Mouse (Mus musculus) limb, embryonic 12.5 days (tissue): ENCODE results near the gene Cwc22. TPM values are rescaled to one million over a fixed set of nuclear protein-coding genes. Genes with fewer than 3 reads are reported as not detected.
"Not testable (repeated sequence)": the region's sequence is repeated elsewhere in the genome, so short reads cannot be mapped to it uniquely, and the experiment has no call there.

Experiments used
- ATAC-seq: fragments of 200-750 bp; cut with Nextera tagmentation; 2 replicates; pipeline ENCODE4 v1.8.0; 2017; ENCODE audit warnings: low read depth, moderate TSS enrichment; ENCODE audit not compliant: insufficient number of reproducible peaks, insufficient read depth, low FRiP score, low TSS enrichment
- H3K27ac ChIP-seq: fragments of 300-500 bp; sonication (generic); 2 replicates; pipeline ENCODE4 v1.5.1; 2016; ENCODE audit warnings: mild to moderate bottlenecking, moderate library complexity
- H3K27me3 ChIP-seq: fragments of 300-500 bp; sonication (generic); 2 replicates; pipeline ENCODE4 v1.6.1; 2016; ENCODE audit warnings: mild to moderate bottlenecking, moderate library complexity
- H3K36me3 ChIP-seq: fragments of 300-500 bp; sonication (generic); 2 replicates; pipeline ENCODE4 v1.6.1; 2016; ENCODE audit warnings: mild to moderate bottlenecking, moderate library complexity
- H3K4me1 ChIP-seq: fragments of 300-500 bp; sonication (generic); replicated peaks from 2 replicates; pipeline ENCODE4 v1.6.1; 2016
- H3K4me2 ChIP-seq: fragments of 300-500 bp; sonication (generic); 2 replicates; pipeline ENCODE4 v1.6.1; 2016; ENCODE audit warnings: mild to moderate bottlenecking, moderate library complexity
- H3K4me3 ChIP-seq: fragments of 300-500 bp; sonication (generic); replicated peaks from 2 replicates; pipeline ENCODE4 v1.5.1; 2016; ENCODE audit warnings: mild to moderate bottlenecking
- H3K9ac ChIP-seq: fragments of 300-500 bp; sonication (generic); replicated peaks from 2 replicates; pipeline ENCODE4 v1.6.1; 2016; ENCODE audit warnings: mild to moderate bottlenecking, moderate library complexity
- H3K9me3 ChIP-seq: fragments of 300-500 bp; sonication (generic); 2 replicates; pipeline ENCODE4 v1.6.1; 2016; ENCODE audit warnings: mild to moderate bottlenecking, moderate library complexity
- WGBS: fragments of 180-500 bp; shearing (Covaris S2); methylation state at CpG from one replicate; pipeline ENCODE4 v1.1.7; 2016; 5-methylcytosine and 5-hydroxymethylcytosine counted together
- polyA plus RNA-seq: library from polyadenylated mRNA; unstranded; fragments of >200 nt; fragmentation: Nextera tagmentation; extraction: Ambion mirVana; gene quantifications from 2 replicates; pipeline ENCODE4 v1.2.1, GENCODE M21; 2016

Cwc22 gene
- polyA plus RNA-seq, 1 experiment from 2014 or later, result 37.2 TPM

- Histone ChIP-seq H3K27ac (no peak overlapping the region), H3K36me3 (peaks cover 82% of the 10 kb centered on the region), H3K9me3 (no peaks in the 10 kb centered on the region), H3K4me1 (no peaks in the 10 kb centered on the region), H3K9ac (no peak overlapping the region), H3K4me3 (no peak overlapping the region), H3K4me2 (no peak overlapping the region), H3K27me3 (no peaks in the 10 kb centered on the region)
- WGBS, result 88% methylated on average over 5 of the region's 5 CpGs
- ATAC-seq, result no peak
Observed at GRCm38 (mm10) chr2:77897988-77898387, 48.2 kb downstream of the Cwc22 start.

- Histone ChIP-seq H3K4me3 (no peak overlapping the region), H3K4me2 (no peak overlapping the region), H3K27me3 (no peaks in the 10 kb centered on the region), H3K9me3 (no peaks in the 10 kb centered on the region), H3K36me3 (peaks cover 82% of the 10 kb centered on the region), H3K9ac (no peak overlapping the region), H3K27ac (no peak overlapping the region), H3K4me1 (no peaks in the 10 kb centered on the region)
- WGBS, result 89% methylated on average over 3 of the region's 3 CpGs
- no peak for ATAC-seq
Observed at GRCm38 (mm10) chr2:77897558-77897899, 48.6 kb downstream of the Cwc22 start.

- Histone ChIP-seq H3K9me3 (no peaks in the 10 kb centered on the region), H3K27ac (no peak overlapping the region), H3K4me3 (no peak overlapping the region), H3K9ac (no peak overlapping the region), H3K27me3 (no peaks in the 10 kb centered on the region), H3K4me1 (no peaks in the 10 kb centered on the region), H3K36me3 (peaks cover 79% of the 10 kb centered on the region), H3K4me2 (no peak overlapping the region)
- 97% methylated on average over 12 of the region's 12 CpGs for whole genome bisulfite sequencing
- no peak for ATAC-seq
Observed at GRCm38 (mm10) chr2:77896843-77897557, 49.2 kb downstream of the Cwc22 start.

GRCm38 (mm10) chr2:77895906-77896570 lies 50.1 kb downstream of the Cwc22 start:
- not testable (repeated sequence) for H3K9ac ChIP-seq, H3K27me3 ChIP-seq, H3K4me3 ChIP-seq, H3K27ac ChIP-seq, H3K9me3 ChIP-seq, ATAC-seq, H3K4me2 ChIP-seq, H3K4me1 ChIP-seq
- WGBS, result 91% methylated on average over 16 of the region's 16 CpGs
- peaks cover 69% of the 10 kb centered on the region for H3K36me3 ChIP-seq

GRCm38 (mm10) chr2:77894896-77895295 lies 51.3 kb downstream of the Cwc22 start:
- H3K4me2 ChIP-seq, result no peak overlapping the region
- no peaks in the 10 kb centered on the region for H3K9me3 ChIP-seq
- no peak overlapping the region for H3K27ac ChIP-seq
- H3K36me3 ChIP-seq, result peaks cover 65% of the 10 kb centered on the region
- WGBS, result 92% methylated on average over 8 of the region's 8 CpGs
- ATAC-seq, result no peak
- H3K9ac ChIP-seq, result no peak overlapping the region
- no peaks in the 10 kb centered on the region for H3K27me3 ChIP-seq
- H3K4me3 ChIP-seq, result no peak overlapping the region
- no peaks in the 10 kb centered on the region for H3K4me1 ChIP-seq

- H3K36me3 ChIP-seq, result peaks cover 51% of the 10 kb centered on the region
Observed at GRCm38 (mm10) chr2:77893505-77893904, 52.7 kb downstream of the Cwc22 start.

GRCm38 (mm10) chr2:77892573-77892972 lies 53.6 kb downstream of the Cwc22 start:
- Histone ChIP-seq H3K4me3 (no peak overlapping the region), H3K4me2 (no peak overlapping the region), H3K9ac (no peak overlapping the region), H3K4me1 (no peaks in the 10 kb centered on the region), H3K27me3 (no peaks in the 10 kb centered on the region), H3K27ac (no peak overlapping the region), H3K36me3 (peaks cover 42% of the 10 kb centered on the region), H3K9me3 (no peaks in the 10 kb centered on the region)
- no peak for ATAC-seq
- 96% methylated on average over 4 of the region's 4 CpGs for WGBS

More at GRCm38 (mm10) chr2:77893505-77893904, 52.7 kb downstream of the Cwc22 start:
- WGBS, result 97% methylated on average over 8 of the region's 8 CpGs
- Histone ChIP-seq H3K4me3 (no peak overlapping the region), H3K4me1 (no peaks in the 10 kb centered on the region), H3K27ac (no peak overlapping the region), H3K4me2 (no peak overlapping the region), H3K27me3 (no peaks in the 10 kb centered on the region), H3K9me3 (no peaks in the 10 kb centered on the region), H3K9ac (no peak overlapping the region)
- ATAC-seq, result no peak

- no peak overlapping the region for H3K9ac ChIP-seq
Observed at GRCm38 (mm10) chr2:77890836-77891438, 55.2 kb downstream of the Cwc22 start.

GRCm38 (mm10) chr2:77889949-77890348 lies 56.2 kb downstream of the Cwc22 start:
- H3K4me3 ChIP-seq, result no peak overlapping the region
- WGBS, result 88% methylated on average over 6 of the region's 6 CpGs
- ATAC-seq, result no peak
- peaks cover 25% of the 10 kb centered on the region for H3K36me3 ChIP-seq
- no peak overlapping the region for H3K9ac ChIP-seq
- no peaks in the 10 kb centered on the region for H3K9me3 ChIP-seq
- H3K27ac ChIP-seq, result no peak overlapping the region
- H3K4me2 ChIP-seq, result no peak overlapping the region
- no peaks in the 10 kb centered on the region for H3K27me3 ChIP-seq
- H3K4me1 ChIP-seq, result no peaks in the 10 kb centered on the region

More at GRCm38 (mm10) chr2:77890836-77891438, 55.2 kb downstream of the Cwc22 start:
- Histone ChIP-seq H3K9me3 (no peaks in the 10 kb centered on the region), H3K27ac (no peak overlapping the region), H3K4me2 (no peak overlapping the region), H3K4me3 (no peak overlapping the region), H3K27me3 (no peaks in the 10 kb centered on the region), H3K36me3 (peaks cover 31% of the 10 kb centered on the region), H3K4me1 (no peaks in the 10 kb centered on the region)
- ATAC-seq, result no peak
- WGBS, result 98% methylated on average over 5 of the region's 5 CpGs

- Histone ChIP-seq H3K4me1 (no peaks in the 10 kb centered on the region), H3K4me2 (no peak overlapping the region), H3K9me3 (no peaks in the 10 kb centered on the region), H3K27ac (no peak overlapping the region), H3K36me3 (peaks cover 19% of the 10 kb centered on the region), H3K9ac (no peak overlapping the region), H3K4me3 (no peak overlapping the region), H3K27me3 (no peaks in the 10 kb centered on the region)
- WGBS, result 89% methylated on average over 5 of the region's 5 CpGs
- ATAC-seq, result no peak
Observed at GRCm38 (mm10) chr2:77889401-77889800, 56.8 kb downstream of the Cwc22 start.

- H3K4me2 ChIP-seq, result no peak overlapping the region
- H3K27ac ChIP-seq, result no peak overlapping the region
- 71% methylated on average over 2 of the region's 2 CpGs for WGBS
- no peaks in the 10 kb centered on the region for H3K9me3 ChIP-seq
- peaks cover 15% of the 10 kb centered on the region for H3K36me3 ChIP-seq
- H3K4me3 ChIP-seq, result no peak overlapping the region
- ATAC-seq, result no peak
- H3K4me1 ChIP-seq, result no peaks in the 10 kb centered on the region
- no peaks in the 10 kb centered on the region for H3K27me3 ChIP-seq
- no peak overlapping the region for H3K9ac ChIP-seq
Observed at GRCm38 (mm10) chr2:77888826-77889225, 57.3 kb downstream of the Cwc22 start.
